In genomic region chr12:54697791-54698250, GRCm38 (mm10) we compare ENCODE assay signal across 9 mouse cellular contexts. TPM values are rescaled to one million over a fixed set of nuclear protein-coding genes. Genes with fewer than 3 reads are reported as not detected.
DNase-seq lines count a peak whose midpoint lies in the region; ATAC-seq and TF ChIP-seq lines count a peak whose summit lies in the region.
"Had no signal": no experiment of that assay in that cellular context is flagged by ENCODE, and none has a peak within 500 bp of the region (broad histone marks: within the 10 kb centered on the region; RNA-seq: fewer than 3 reads in every experiment).

No protein-coding gene starts in this region.

- H3K27ac ChIP-seq in gastrocnemius, adult 2 months = peak overlapping the region; percentile 35; the same call in 1 of the 2 replicates
- no peak overlapping the region for H3K27ac ChIP-seq in embryonic fibroblast, embryonic 13.5 days (ENCODE audit: insufficient read depth, low read length)
- peak overlapping the region; percentile 50 for H3K27ac ChIP-seq in midbrain, embryonic 16.5 days (ENCODE audit: low read length)

- H3K4me2 ChIP-seq in midbrain, embryonic 16.5 days (ENCODE audit: low read length) = no peak overlapping the region

- no peak overlapping the region for H3K4me3 ChIP-seq in gastrocnemius, adult 2 months
- no peak overlapping the region for H3K4me3 ChIP-seq in embryonic fibroblast, embryonic 13.5 days (ENCODE audit: insufficient read depth, low read length)
- H3K4me3 ChIP-seq in midbrain, embryonic 16.5 days (ENCODE audit: low read depth, low read length) = no peak overlapping the region

- peaks cover 2% of the 10 kb centered on the region for H3K4me1 ChIP-seq in embryonic fibroblast, embryonic 13.5 days (ENCODE audit: control insufficient read depth, insufficient read depth, low read length)
- peaks cover 16% of the 10 kb centered on the region for H3K4me1 ChIP-seq in midbrain, embryonic 16.5 days (ENCODE audit: control insufficient read depth, insufficient read depth, low read length)

- no peak for ATAC-seq in midbrain, embryonic 16.5 days

- no peak for TF ChIP-seq CTCF in gastrocnemius, adult 2 months (IDR thresholded peaks at IDR 0.05)
- TF ChIP-seq CTCF in embryonic fibroblast, embryonic 13.5 days (IDR thresholded peaks at IDR 0.05; ENCODE audit: borderline replicate concordance, insufficient read depth, low read length) = no peak

- H3K9ac ChIP-seq in midbrain, embryonic 16.5 days (ENCODE audit: low read depth, low read length) = no peak overlapping the region

- no peak for DNase-seq in gastrocnemius, adult 2 months
- no peak for DNase-seq in gastrocnemius, postnatal 10 days
- DNase-seq in right cerebral cortex, postnatal 4 days = peak; percentile 12
- DNase-seq in right cerebral cortex, postnatal 14 days = no peak
- no peak for DNase-seq in left cerebral cortex, postnatal 36 days (ENCODE audit: low spot score in 2 of 2)
- no peak for DNase-seq in left cerebral cortex, adult 8-10 months (ENCODE audit: low spot score in 2 of 2)
- DNase-seq: kidney, postnatal 10 days had no signal

- H3K9me3 ChIP-seq in midbrain, embryonic 16.5 days (replicated peaks; ENCODE audit: control insufficient read depth, low read length, poor library complexity, severe bottlenecking) = no peaks in the 10 kb centered on the region

- intact Hi-C loops in gastrocnemius, adult 2 months (cut with DNase I) = no loop called here
- intact Hi-C loops in left cerebral cortex, postnatal 36 days (cut with DNase I) = loop anchor here (10.0 kb wide), 1 partner anchor 47 kb away; no protein-coding TSS in a partner anchor

- peak; percentile 77; the same call in 1 of the 2 replicates for TF ChIP-seq POLR2A in embryonic fibroblast, embryonic 13.5 days (IDR thresholded peaks at IDR 0.05; ENCODE audit: low read depth, low read length)

- no peaks in the 10 kb centered on the region for H3K36me3 ChIP-seq in midbrain, embryonic 16.5 days (ENCODE audit: control insufficient read depth, insufficient read depth, low read length)

- no peaks in the 10 kb centered on the region for H3K27me3 ChIP-seq in midbrain, embryonic 16.5 days (ENCODE audit: control insufficient read depth, insufficient read depth, low read depth, low read length)

- 64% methylated on average over 6 of the region's 6 CpGs for WGBS in midbrain, embryonic 16.5 days

RNA-seq across cellular contexts. Expression of gene Eapp, which starts 2.1 kb away (rescaled TPM):
- total RNA-seq in gastrocnemius, adult 2 months (2021) = 10 to 100 TPM; 17.8 to 18.5 TPM
- 10 to 100 TPM; 22.0 to 24.0 TPM for total RNA-seq in gastrocnemius, postnatal 10 days (2021)
- 43.6 and 53.1 TPM in 2 replicates for polyA plus RNA-seq in embryonic fibroblast, embryonic 13.5 days (2011; ENCODE audit: insufficient read length, low read depth, missing spikeins)
- polyA plus RNA-seq in midbrain, embryonic 16.5 days (2015; fragmentation: Nextera tagmentation; extraction: Ambion mirVana) = 82.1 and 84.0 TPM in 2 replicates
- total RNA-seq in left cerebral cortex, postnatal 36 days (2021) = 10 to 100 TPM; 37.9 to 41.0 TPM
- 10 to 100 TPM; 30.5 to 34.3 (median 32.0) TPM for total RNA-seq in left cerebral cortex, adult 8-10 months (2022)

RNA-seq across cellular contexts. Expression of gene Sptssa, which starts 41.4 kb away (rescaled TPM):
- 10 to 100 TPM; 13.7 to 20.3 TPM for total RNA-seq in gastrocnemius, adult 2 months (2021)
- total RNA-seq in gastrocnemius, postnatal 10 days (2021) = 10 to 100 TPM; 31.8 to 33.7 TPM
- polyA plus RNA-seq in embryonic fibroblast, embryonic 13.5 days (2011; ENCODE audit: insufficient read length, low read depth, missing spikeins) = 59.2 and 68.0 TPM in 2 replicates
- polyA plus RNA-seq in midbrain, embryonic 16.5 days (2015; fragmentation: Nextera tagmentation; extraction: Ambion mirVana) = 202 and 208 TPM in 2 replicates
- total RNA-seq in left cerebral cortex, postnatal 36 days (2021) = 10 to 100 TPM; 20.2 to 22.8 TPM
- total RNA-seq in left cerebral cortex, adult 8-10 months (2022) = 10 to 100 TPM; 25.7 to 28.2 (median 27.2) TPM
